Mouse (Mus musculus) adrenal gland (tissue): ENCODE measurements at regions not wholly inside any gene's neighbourhood (a gene's known extent, or its start where the extent isn't known, plus 50 kb on each side); places are given as distances from the start of the nearest gene placed in this dataset.
"Not testable (repeated sequence)": the region's sequence is repeated elsewhere in the genome, so short reads cannot be mapped to it uniquely, and the experiment has no call there.

Source experiments
- intact Hi-C: fragments of 180-260 bp; cut with DNase I; formaldehyde crosslinking; loops from one replicate; pipeline ENCODE4 v1.15.1; 2025

DNA sequence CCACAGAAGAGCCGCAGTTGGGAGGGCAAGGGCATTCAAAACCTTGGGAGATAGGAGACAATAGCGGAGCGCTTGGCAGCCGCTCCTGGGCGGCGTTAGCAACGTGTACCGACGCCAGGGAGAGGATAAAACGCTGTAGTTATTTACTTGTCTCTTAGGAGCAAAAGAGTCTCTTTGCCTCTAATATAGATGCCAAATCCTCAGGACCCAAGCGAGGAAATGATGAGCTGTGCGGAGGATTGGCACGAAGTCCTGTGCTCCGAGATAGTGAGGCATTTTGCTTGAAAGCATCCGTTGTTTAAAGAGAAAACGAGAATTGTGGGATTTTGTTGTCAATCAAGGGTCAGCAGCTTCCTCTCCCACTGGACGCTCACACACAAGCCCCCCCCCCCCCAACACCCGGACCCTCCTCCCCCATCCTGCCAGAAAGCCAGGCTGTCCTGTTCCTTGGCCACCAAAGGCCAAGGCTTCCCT, 156.5 kb upstream of the Pou3f3 start:
- intact Hi-C loops = no loop called here

DNA sequence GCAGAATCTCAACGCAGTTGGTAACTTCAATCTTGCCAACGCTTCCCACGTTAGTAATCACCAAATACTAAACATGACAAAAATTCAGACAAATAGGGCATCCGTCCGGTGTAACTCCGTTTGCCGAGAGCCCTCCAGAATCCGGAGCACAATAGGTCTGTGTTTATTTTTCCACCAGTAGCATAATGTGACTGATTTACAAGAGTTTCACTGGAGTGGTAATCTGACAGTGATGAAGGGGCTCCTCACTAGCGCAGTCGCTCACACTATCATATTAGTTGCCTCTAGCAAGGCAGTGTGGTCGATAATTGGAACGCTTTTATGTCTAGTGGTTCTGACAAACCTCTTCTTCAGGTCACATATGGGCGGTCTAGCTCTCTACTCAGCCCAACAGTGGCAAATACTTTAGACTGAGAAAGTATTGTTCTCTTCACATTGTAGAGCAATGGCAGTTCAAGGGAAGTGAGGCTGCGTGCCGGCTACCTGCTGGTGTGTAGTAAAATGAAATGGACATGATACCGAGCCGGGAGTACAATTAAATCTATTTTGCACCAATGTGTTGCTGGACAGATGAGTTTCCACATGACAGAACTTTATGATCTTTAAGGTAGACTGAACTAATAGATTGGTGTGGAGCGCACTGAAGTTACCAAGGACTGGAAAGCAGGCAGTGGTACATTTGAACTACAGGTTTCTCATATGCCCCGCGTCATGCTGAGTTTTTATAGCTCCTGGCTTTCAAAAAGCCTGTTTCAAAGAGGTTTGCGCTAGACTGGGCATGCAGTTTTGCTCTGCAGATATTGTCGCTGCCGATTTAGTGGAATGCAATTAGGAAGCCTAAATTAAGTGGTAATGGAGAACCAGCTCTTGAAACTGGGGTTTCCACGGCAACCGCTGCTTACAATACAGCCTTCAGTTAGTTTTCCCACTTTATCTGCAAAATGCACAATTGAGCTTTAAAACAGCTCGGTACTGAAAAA, 155.7 kb upstream of the Pou3f3 start:
- intact Hi-C loops = no loop called here

DNA sequence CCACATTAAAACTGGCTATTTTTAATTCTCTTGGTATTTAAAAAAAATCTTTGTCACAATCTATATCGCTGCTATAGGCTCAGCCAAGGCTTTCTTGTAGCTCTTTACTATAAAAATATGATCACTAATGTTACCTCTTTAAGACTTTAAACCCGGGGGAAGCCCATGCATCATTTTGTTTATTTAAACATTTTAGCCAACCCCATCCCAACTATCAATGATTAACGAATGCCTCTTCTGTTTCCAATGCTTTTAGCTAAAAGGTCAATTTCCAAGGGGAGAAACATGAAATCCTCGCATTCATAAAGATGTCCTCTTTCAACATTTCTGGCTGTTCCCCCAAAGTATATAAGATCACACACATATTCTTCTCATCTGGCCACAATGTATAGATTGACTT, 153.6 kb upstream of the Pou3f3 start:
- intact Hi-C loops = no loop called here

DNA sequence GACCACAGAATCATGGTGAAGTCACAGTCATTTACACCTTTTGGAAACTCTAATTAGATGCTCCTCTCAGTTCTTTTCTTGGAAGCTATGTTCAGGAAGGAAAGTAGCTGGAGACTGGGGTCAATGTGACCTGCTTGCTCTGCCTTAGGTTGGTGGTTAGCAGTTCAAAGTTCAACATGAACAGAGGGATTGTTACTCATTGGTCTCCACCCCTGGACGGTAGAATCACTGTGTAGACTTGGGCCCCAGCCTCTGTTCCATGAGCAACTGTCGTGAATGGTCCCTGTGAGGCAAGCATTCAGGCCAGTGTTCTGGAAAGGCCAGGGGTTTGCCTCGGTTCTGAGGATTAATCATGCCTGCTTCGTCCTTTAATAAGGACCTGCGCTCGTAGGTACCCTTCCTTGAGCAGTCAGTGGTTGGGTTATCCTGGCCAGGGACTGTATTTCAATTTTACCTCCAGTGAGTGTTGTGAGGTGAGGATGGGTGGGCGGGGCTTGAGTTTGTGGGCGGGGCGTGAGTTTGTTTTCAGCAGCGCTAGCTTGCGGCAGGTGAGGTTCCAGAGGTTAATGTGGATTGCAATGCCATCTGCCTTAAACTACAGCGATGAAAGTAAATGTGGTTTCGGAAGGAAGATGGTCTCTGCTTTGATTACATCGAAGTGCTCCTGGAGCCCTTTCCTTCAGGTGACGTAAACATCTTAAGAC, 152.6 kb upstream of the Pou3f3 start:
- intact Hi-C loops = no loop called here

DNA sequence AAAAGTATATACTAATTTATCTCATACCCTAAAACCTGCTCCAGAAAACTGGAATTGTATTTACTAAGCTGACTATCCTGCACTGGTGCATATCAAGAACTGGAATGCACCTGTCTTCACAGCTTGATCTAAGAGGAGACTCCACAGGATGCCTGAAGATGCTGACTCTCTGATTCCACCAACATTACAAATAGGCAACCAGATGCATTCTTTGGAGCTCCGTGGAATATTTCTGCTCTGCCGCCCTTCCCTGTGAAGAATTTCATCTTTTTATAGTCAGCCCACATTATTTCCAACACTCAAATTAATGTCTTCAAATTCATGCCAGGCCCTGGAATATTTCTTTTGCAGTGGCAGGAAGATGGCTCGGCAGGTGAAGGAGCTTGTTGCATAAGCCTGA, 148.7 kb upstream of the Pou3f3 start:
- intact Hi-C loops = no loop called here

DNA sequence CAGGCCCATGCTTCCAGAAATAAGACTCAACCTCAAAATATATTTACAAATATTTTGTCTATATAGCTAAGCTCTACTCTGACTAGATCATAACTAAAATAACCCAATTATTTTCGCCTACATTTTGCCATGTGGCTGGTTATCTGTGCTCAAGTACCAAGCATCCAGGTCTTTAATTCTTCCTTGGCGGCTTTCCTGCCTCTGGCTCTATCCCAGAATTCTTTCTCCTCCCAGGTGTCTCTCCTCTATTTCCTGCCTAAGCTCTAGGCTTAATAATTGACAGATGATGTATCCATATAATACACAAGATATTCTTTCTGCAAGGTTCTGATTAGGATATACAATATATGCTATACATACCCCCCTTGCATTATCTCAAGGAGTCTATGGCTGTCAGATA, 138.3 kb upstream of the Pou3f3 start:
- intact Hi-C loops = no loop called here

DNA sequence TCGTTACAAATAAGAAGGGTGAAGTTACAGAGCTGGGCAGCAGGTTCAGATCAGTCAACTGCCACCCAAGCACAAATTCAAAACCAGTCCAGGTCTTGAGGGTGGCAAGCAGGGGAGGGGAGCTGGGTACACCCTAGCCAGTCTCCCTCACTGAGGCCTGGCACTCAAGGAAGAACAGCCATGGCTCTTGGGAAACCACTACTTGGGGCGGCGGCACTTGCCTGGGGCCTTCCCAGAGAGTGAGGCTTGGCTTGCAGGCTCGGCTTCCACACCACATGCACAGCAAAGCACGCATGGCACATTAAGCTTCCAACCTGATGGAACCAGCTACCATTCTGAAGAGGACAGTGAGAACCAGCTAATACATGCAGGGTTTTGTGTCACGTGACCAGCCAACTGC, 127.9 kb upstream of the Pou3f3 start:
- intact Hi-C loops = no loop called here

DNA sequence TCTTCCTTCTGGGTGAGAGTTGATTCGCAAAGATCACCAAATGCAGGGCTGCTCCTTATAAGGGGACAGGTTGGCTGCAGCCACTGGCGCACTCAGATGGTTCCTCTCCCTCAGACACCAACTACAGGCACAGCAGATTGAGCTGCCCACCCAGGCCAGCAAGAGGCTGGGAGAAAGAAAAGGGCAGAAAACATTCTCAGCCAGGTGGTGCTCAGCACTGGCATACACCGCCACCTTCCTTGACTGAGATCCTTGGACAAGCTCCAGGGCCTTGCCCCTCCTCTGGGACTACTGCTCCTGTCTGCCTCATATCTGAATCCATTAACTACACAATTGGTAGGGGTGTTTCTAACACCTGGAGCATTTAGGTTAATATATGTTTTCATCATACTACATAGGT, 110.4 kb upstream of the Pou3f3 start:
- intact Hi-C loops = no loop called here

DNA sequence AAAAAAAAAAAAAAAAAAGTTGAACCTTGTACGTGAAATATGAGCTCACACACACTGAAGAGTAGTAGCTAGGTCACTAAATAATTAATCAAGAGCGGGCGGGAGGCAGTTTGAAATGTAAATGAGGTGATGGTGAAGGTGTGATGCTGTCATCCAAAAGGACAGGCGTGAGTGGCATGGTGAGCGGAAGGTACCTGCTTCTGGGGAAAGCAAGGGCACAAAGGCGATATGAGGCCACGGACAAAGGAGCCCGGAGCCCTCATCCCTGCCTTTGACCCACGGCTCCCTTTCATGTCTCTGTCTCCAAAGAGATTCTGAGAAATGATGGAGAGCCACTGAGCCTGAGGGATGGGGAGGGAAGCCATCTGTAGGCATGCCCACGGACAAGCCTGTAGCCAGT, 107.1 kb upstream of the Pou3f3 start:
- intact Hi-C loops = no loop called here

DNA sequence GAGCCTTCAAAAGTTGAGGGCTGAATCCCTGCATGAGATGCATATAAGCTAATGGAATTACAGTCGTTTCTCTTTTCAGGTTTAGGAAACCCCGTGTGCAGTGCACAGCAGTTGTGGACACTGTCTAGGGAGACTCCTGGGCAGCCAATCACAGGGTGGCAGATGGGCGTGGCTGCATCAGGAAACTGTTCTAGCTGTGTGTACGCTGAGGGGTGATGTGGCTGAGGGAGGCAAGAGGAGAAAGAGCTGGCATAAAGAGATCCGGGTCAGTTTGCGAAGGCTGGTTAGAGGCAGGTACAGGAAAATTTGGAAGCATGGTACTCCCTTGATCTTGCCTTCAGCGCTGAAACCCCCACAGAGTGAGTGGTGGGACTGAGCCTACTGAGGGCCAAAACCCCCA, 106.1 kb upstream of the Pou3f3 start:
- intact Hi-C loops = no loop called here

DNA sequence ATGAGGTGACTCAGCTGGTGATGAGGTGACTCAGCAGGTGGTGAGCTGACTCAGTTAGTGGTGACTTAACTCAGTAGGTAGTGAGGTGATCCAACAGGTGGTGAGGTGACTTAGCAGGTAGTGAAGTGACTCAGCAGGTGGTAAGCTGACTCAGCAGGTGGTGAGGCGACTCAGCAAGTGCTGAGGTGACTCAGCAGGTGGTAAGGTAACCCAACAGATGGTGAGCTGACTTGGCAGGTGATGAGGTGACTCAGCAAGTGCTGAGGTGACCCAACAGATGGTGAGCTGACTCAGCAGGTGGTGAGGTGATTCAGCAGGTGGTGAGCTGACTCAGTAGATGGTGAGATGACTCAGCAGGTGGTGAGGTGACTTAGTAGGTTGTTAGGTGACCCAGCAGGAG, 103.7 kb upstream of the Pou3f3 start:
- intact Hi-C loops = no loop called here

DNA sequence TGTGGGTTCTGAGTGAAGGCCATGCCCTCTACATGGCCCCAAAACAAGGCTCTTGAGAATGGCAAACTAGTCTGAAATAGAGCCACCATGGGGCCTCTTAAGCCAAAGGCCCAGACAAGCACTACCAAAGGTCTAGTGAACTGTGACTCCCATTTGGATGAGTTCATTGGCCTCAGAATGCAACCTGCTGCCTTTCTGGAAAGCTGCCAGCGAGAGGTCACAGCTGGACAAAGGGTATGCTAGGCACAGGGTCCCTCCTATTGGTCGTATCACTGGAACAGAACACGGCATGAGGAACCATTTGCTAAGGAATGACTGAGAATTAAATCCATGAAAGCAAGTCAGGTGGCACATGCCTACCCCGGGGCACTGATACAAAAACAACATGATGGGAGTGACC, 98.5 kb upstream of the Pou3f3 start:
- intact Hi-C loops = no loop called here

DNA sequence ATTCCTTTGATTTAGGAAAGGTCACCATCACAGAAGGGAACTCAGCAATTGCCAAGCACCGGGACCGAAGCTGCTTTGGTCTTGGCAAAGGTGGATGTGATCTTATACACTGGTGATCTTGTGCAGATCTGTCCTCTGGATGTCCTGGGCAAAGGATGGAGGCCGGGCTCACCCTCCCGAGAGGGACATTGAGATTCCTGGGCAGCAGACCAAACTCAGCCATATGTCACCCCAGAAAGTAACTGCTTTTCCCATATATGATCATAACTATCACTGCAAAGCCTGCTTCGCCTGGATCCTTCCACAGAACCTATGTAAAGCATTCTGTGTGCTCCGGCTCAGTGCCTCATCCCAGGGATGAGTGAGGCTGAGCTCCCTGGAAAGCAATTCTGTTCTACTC, 96.3 kb upstream of the Pou3f3 start:
- intact Hi-C loops = no loop called here

DNA sequence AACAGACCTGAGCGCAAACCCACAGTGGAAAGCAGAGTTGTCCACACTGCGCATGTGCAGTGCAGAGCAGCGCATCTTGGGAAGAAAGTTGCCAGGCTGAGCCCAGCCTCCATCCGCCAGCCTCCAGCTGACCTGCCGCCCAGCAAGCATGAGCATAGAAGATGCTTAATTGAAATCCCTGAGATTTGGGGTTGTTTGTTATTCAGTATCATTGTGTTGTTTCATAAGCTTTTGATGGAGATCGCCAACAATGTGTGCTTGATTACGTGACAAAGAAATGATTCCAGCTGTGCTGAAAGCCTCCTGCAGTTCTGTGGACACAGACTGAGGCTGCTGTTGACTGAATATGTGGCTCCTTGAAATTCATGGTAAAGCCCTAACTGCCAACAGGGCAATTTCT, 89.3 kb upstream of the Pou3f3 start:
- intact Hi-C loops = no loop called here

DNA sequence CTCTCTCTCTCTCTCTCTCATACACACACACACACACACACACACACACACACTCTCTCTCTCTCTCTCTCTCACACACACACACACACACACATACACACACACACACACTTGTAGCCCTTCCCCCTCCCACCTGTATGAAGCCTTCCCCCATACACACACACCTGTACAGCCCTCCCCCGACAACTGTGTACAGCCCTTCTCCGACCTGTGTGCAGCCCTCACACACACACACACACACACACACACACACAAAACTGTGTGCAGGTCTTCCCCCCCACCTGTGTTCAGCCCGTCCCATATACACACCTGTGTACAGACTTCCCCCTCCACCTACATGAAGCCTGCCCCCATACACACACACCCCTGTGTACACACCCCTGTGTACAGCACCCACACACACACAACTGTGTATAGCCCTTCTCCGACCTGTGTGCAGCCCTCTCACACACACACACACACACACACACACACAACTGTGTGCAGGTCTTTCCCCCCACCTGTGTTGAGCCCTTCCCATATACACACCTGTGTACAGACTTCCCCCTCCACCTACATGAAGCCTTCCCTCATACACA, 88.0 kb upstream of the Pou3f3 start:
- intact Hi-C loops = not testable (repeated sequence)

DNA sequence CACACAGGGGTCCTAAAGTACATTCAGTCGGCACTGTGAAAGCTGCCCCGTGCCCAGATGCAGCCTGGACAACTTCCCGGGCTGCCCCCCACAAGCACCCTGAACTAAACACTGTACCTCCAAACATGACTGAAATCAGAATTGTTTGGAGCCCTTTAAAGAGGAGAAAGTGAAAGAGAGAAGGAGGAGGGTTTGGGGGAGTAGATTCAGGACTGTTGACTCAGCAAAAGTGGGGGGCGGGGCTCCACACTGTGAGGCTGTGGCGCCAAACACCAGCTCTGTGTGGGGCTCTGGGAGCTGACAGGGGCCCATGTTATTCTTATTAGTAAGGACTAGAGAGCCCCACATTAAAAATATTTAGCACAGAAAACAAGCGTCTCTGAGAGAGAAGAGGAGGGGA, 71.8 kb upstream of the Pou3f3 start:
- intact Hi-C loops = no loop called here

DNA sequence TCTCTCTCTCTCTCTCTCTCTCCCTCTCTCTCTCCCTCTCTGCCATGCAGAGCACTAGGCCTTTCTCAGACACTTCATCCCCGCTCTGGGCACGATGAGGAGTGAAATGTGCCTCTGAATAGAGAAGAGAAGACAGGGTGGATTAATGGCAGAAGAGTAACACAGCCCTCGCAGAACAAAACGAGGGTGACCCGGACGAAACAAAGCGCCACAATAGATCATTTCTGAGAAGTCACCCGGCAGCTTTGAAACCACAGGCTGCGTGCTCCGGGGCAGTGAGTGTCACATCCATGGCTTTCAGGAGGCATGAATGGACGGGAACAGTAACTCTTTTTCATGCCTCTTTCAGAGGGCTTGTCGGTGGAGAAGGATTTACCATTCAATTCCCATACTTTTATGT, 66.8 kb upstream of the Pou3f3 start:
- intact Hi-C loops = no loop called here

DNA sequence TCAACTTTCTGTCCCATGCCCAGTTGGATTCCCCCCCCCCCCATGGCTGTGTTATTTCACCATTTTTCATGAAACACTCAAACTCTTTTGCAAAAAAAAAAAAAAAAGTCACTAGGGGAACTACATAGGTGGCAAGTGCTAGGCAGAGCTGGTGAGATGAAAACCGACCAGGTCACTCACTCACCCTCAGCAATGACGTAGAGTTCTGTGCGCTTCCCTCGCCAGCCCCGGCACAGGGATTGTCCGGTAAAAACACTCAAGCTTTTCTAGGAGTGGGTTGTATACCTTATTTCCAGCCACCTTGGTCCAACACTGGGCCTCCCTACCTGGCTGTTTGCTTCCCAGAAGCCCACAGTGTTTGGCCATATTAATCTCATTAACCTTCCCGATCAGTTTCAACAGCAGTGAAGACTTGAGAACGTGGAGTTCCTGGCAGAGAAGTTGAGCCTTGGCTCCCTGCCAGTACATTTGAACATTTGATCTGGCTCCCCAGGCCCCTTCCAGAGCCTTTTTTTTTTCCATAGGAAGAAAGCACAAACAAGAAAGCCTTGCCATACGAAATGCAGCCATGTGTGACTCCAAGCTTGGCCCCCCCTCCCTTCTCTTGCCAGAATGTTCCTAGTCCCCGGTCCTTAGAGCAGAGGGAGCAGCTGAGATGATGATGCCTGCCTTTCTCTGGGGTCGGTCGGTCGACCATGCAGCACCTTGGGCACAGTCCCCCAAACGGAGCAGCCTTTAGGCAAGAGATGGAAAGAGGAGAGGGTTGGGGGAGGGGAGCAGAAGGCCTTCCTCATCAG, 65.9 kb upstream of the Pou3f3 start:
- intact Hi-C loops = no loop called here

DNA sequence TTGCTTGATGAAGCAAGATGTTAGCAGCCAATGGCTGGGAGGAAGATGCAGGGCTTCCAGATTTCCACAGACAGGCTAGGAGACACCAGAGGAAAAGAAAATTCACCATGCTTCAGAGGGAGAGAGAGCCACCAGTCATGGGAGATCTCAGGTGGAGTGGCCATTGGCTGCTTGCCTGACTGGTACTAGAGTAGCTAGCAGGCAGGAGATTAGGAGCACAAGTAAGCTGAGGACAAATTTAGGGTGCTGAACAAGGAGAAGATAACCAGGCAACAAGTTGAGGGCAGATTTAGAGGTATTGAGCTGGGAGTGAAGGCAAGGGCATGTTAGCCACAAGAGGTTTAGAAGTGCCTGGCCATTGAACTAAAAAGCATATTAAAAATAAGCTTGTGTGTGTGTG, 63.3 kb upstream of the Pou3f3 start:
- intact Hi-C loops = no loop called here

DNA sequence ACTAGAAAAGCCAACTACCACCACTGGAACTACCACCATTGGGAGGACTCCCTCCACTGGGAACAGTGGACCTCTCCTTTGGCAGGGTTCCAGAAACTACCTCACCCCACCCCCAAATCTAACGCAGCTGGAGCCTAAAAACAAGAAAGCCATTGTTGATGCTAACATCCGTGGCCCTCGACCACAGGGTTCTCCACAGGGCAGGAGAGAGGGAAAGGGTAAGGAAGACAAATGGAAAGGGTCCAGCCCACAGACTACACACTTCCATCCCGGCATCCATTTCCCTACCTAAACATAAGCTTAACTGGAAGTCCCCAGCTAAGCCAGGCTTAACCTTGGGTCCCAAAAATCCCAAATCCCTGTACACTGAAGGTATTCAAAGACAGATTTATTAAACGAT, 59.0 kb upstream of the Pou3f3 start:
- intact Hi-C loops = no loop called here
